Mouse (Mus musculus): ENCODE results near the gene Depdc1b.
A peak's percentile ranks its signal among the peaks of the same experiment; 100 is the strongest.

The Depdc1b gene

GRCm38 (mm10) chr13:108449116-108450097 lies 133.3 kb downstream of the Depdc1b start, which contains the start of gene Pde4d:
Gene Pde4d (plus strand): TSS chr13:108449948.
- DNase-seq, result peak; percentile 20

GRCm38 (mm10) chr13:108451122-108451521 lies 135.0 kb downstream of the Depdc1b start:
- no peak for DNase-seq

- DNase-seq, result peak; percentile 14
Observed at GRCm38 (mm10) chr13:108453064-108453919, 137.2 kb downstream of the Depdc1b start.

Measured in kidney, postnatal 10 days (tissue).